Mouse (Mus musculus) heart, postnatal 0 days (tissue): ENCODE results near the gene Hbq1b. TPM values are rescaled to one million over a fixed set of nuclear protein-coding genes. Genes with fewer than 3 reads are reported as not detected.
"Not testable (repeated sequence)": the region's sequence is repeated elsewhere in the genome, so short reads cannot be mapped to it uniquely, and the experiment has no call there.

Source experiments
- ATAC-seq: fragments of 200-750 bp; cut with Nextera tagmentation; 2 replicates; pipeline ENCODE4 v1.8.0; 2017; ENCODE audit warnings: low read depth, moderate number of reproducible peaks, moderate library complexity; ENCODE audit not compliant: insufficient read depth
- DNase-seq: peaks from one replicate; pipeline ENCODE4 v3.0.0-alpha.2; 2016; ENCODE audit warnings: low spot score
- H3K27ac ChIP-seq: fragments of 300-500 bp; sonication (generic); 2 replicates; pipeline ENCODE4 v1.5.1; 2014; ENCODE audit warnings: low read depth, mild to moderate bottlenecking
- H3K27me3 ChIP-seq: fragments of 300-500 bp; sonication (generic); 2 replicates; pipeline ENCODE4 v1.6.1; 2014; ENCODE audit warnings: low read length, mixed read lengths; ENCODE audit not compliant: control insufficient read depth, insufficient read depth
- H3K36me3 ChIP-seq: fragments of 300-500 bp; sonication (generic); replicated peaks from 2 replicates; pipeline ENCODE4 v1.6.1; 2014; ENCODE audit warnings: low read length, mixed read lengths; ENCODE audit not compliant: control insufficient read depth, insufficient read depth
- H3K4me1 ChIP-seq: fragments of 300-500 bp; sonication (generic); 2 replicates; pipeline ENCODE4 v1.6.1; 2014; ENCODE audit warnings: antibody characterized with exemption; ENCODE audit not compliant: control insufficient read depth, insufficient read depth
- H3K4me2 ChIP-seq: fragments of 300-500 bp; sonication (generic); 2 replicates; pipeline ENCODE4 v1.6.1; 2014; ENCODE audit warnings: low read depth, mild to moderate bottlenecking, low read length, moderate library complexity
- H3K4me3 ChIP-seq: fragments of 300-500 bp; sonication (generic); 2 replicates; pipeline ENCODE4 v1.5.1; 2014; ENCODE audit warnings: low read depth, low read length
- H3K9ac ChIP-seq: fragments of 300-500 bp; sonication (generic); replicated peaks from 2 replicates; pipeline ENCODE4 v1.6.1; 2014; ENCODE audit warnings: low read depth, low read length, mixed read lengths
- H3K9me3 ChIP-seq: fragments of 300-500 bp; sonication (generic); replicated peaks from 2 replicates; pipeline ENCODE4 v1.6.1; 2016; ENCODE audit warnings: low read length; ENCODE audit not compliant: control insufficient read depth
- CTCF ChIP-seq: IDR thresholded peaks from 2 replicates; pipeline ENCODE4 v1.5.1; 2016; ENCODE audit warnings: antibody characterized with exemption, control low read depth, low read depth
- EP300 ChIP-seq: IDR thresholded peaks from 2 replicates; pipeline ENCODE4 v1.6.1; 2016; ENCODE audit warnings: antibody characterized with exemption, low read depth
- WGBS: fragments of 180-500 bp; shearing (Covaris S2); extraction: QIAGEN DNeasy Blood & Tissue Kit; methylation state at CpG from one replicate; pipeline ENCODE4 v1.1.7; 2014; 5-methylcytosine and 5-hydroxymethylcytosine counted together
- polyA plus RNA-seq: library from polyadenylated mRNA; unstranded; fragments of >200 nt; fragmentation: Nextera tagmentation; extraction: Ambion mirVana; gene quantifications from 2 replicates; pipeline ENCODE4 v1.2.1, GENCODE M21; 2015
- total RNA-seq: library from RNA; depleted of rRNA; stranded (reverse); fragments of >200 nt; gene quantifications from 2 replicates; pipeline ENCODE4 v1.2.3, GENCODE M21; 2014; ENCODE audit warnings: low replicate concordance

Hbq1b gene
- total and polyA plus RNA-seq, 2 experiments from 2014 or later, result 0.90 TPM; not detected in 1

DNA sequence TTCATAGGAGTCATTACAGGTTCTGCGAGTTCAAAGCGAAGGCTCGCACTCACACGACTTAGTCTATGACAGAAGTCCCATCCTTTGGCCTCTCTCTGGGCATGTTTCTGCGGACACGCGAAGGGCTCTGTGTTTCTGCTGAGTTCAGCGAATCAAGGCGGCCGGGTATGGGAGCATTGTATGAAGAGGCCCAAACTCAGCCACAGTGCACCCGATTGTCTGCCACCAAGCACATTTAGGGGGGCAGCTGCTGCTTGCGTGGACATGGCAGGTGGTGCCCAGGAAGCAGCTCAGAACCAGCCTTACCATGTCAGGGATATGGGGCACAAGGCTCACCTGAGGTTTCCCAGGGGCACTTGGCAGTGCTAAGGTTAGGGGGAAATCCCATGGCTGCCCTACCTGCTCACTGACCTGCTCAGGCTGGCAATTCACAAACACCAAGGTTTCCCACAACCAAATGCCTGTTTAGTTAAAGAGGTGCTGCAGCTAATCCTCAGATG lies 8.3 kb upstream of the Hbq1b start:
- TF ChIP-seq CTCF (no peak), EP300 (no peak)
- no peak for DNase-seq
- Histone ChIP-seq H3K9ac (no peak overlapping the region), H3K36me3 (no peaks in the 10 kb centered on the region), H3K27ac (no peak overlapping the region), H3K4me3 (no peak overlapping the region), H3K27me3 (peaks cover 36% of the 10 kb centered on the region), H3K9me3 (no peaks in the 10 kb centered on the region), H3K4me1 (no peaks in the 10 kb centered on the region), H3K4me2 (no peak overlapping the region)
- 72% methylated on average over 12 of the region's 12 CpGs for WGBS
- ATAC-seq, result no peak

DNA sequence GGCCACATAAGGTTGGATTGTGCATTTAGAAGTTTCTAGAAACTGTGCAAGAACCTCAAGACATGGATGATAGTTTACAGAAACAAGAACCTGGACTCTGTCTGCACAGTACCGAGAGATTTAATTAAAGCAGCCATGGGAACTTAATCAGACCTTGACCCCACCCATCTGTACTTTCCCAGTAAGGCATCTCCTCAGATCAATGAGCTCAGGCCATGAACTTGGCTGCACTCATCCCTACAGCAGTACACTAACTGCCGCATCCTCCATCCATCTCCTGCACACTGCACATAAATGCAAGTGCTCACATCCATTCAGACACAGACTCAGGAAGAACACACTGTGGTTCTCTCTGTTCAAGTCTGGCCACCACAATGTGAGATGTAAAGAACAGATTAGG lies 6.1 kb upstream of the Hbq1b start:
- Histone ChIP-seq H3K9me3 (no peaks in the 10 kb centered on the region), H3K4me2 (no peak overlapping the region)

DNA sequence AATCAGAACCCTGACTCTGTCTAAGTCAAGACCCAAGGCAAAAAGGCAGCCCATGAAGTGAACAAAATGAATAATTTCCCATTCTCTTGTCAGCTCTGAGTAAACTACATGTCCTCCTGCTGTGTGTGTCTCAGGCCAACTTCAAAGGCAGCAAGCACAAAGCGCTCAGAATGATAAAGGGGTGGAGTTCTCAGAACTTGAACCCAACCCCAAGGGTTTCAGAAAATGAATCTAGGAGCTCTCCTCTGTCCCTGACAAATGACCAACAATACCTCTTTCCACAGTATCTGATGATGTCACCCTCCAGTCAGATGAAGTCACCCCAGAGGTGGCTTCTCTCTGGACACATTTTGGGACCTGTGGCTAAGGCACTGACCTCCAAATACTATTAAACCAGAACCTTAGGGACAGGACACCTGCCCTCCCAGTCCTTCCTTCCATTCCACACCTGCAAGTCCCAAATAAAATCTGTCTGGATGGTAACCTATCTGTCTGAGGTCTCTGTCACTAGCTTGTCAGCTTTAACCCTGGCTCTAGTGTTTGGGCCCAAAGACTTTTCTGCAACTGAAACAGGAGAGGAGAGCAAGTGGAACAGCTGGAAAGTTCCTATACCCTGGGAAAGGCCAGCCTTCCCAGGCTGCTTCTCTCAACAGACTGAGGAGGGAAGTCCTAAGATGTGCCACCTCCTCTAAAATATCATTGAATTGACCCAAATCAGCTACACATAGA lies 5.2 kb upstream of the Hbq1b start:
- no peak for TF ChIP-seq EP300
- TF ChIP-seq CTCF, result no peak
- H3K9ac ChIP-seq, result no peak overlapping the region

More for the DNA sequence above, 6.1 kb upstream of the Hbq1b start:
- Histone ChIP-seq H3K27me3 (peaks cover 36% of the 10 kb centered on the region), H3K9ac (no peak overlapping the region), H3K4me1 (no peaks in the 10 kb centered on the region), H3K4me3 (no peak overlapping the region), H3K36me3 (no peaks in the 10 kb centered on the region), H3K27ac (no peak overlapping the region)
- 74% methylated on average over 2 of the region's 2 CpGs for WGBS
- TF ChIP-seq CTCF, result no peak
- TF ChIP-seq EP300, result no peak
- DNase-seq (no peak), ATAC-seq (no peak)

DNA sequence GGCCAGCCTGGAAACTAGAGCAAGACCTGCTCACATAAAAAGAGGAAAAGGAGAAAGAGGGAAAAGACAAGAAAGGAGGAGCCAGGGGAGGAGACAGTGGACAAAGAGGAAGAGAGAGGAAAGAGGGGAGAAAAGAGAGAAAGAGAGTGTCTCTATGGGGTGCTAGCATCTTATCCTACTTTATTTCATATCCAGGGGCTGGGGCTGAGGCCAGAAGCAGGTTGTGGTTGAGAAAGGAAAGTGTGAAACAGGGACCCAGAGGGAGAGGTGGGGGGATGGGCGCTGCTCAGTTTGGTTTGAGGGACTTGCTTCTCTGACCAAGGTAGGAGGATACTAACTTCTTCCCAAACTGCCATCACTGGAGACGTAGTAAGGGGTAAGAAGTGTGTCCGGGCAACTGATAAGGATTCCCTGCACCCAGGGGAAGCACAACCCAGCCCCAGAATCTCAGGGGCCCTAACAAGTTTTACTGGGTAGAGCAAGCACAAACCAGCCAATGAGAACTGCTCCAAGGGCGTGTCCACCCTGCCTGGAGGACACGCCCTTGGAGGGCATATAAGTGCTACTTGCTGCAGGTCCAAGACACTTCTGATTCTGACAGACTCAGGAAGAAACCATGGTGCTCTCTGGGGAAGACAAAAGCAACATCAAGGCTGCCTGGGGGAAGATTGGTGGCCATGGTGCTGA lies 3.5 kb upstream of the Hbq1b start, which contains the start of gene Hba-a1:
Gene Hba-a1, plus strand, starts transcription at position 421 of the 687 bp plus-strand sequence.
- not testable (repeated sequence) for H3K4me1 ChIP-seq, ATAC-seq, H3K36me3 ChIP-seq, DNase-seq, H3K4me3 ChIP-seq, H3K9ac ChIP-seq, H3K9me3 ChIP-seq, H3K4me2 ChIP-seq, H3K27ac ChIP-seq
- WGBS, result 29% methylated on average over 1 of the region's 5 CpGs
- peaks cover 23% of the 10 kb centered on the region for H3K27me3 ChIP-seq

More for the DNA sequence above, 5.2 kb upstream of the Hbq1b start:
- H3K36me3 ChIP-seq, result no peaks in the 10 kb centered on the region
- no peaks in the 10 kb centered on the region for H3K9me3 ChIP-seq
- peaks cover 30% of the 10 kb centered on the region for H3K27me3 ChIP-seq
- no peak for DNase-seq
- H3K27ac ChIP-seq, result no peak overlapping the region
- 76% methylated on average over 1 of the region's 1 CpGs for WGBS
- no peak overlapping the region for H3K4me2 ChIP-seq
- no peaks in the 10 kb centered on the region for H3K4me1 ChIP-seq
- no peak overlapping the region for H3K4me3 ChIP-seq
- ATAC-seq, result no peak

DNA sequence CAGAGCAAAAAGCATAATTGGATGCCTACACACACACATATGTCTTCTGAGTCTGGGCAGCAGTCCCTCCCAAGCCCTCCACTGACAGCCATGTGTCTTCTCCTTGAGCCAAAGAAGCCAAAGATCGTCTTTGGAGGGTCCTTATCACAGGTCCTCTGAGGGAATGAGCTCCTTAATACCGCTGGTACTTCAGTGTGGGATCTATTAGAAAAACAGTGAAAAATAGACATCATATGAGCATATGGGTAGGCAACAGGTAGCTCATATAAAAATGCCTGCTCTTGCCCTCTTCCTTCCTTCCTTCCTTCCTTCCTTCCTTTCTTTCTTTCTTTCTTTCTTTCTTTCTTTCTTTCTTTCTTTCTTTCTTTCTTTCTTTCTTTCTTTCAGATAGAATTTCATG lies 2.2 kb upstream of the Hbq1b start:
- not testable (repeated sequence) for H3K9me3 ChIP-seq, H3K4me1 ChIP-seq, DNase-seq, ATAC-seq, H3K4me2 ChIP-seq, H3K27ac ChIP-seq, H3K4me3 ChIP-seq, H3K9ac ChIP-seq, H3K36me3 ChIP-seq
- H3K27me3 ChIP-seq, result peaks cover 14% of the 10 kb centered on the region; the same call in 1 of the 2 replicates
- WGBS, result 39% methylated on average over 2 of the region's 2 CpGs
